Mouse (Mus musculus) myocyte (in vitro differentiated cells): ENCODE measurements around the gene Sec22a. TPM values are rescaled to one million over a fixed set of nuclear protein-coding genes. Genes with fewer than 3 reads are reported as not detected.

Source experiments
- H3K27me3 ChIP-seq: one replicate; pipeline ENCODE4 v1.6.1; 2011; ENCODE audit not compliant: control insufficient read depth, insufficient read depth, insufficient read length
- H3K36me3 ChIP-seq: one replicate; pipeline ENCODE4 v1.6.1; 2011; ENCODE audit not compliant: control insufficient read depth, insufficient read depth
- H3K4me2 ChIP-seq: one replicate; pipeline ENCODE4 v1.6.1; 2011; ENCODE audit warnings: low read depth, control low read depth
- H3K4me3 ChIP-seq: one replicate; pipeline ENCODE4 v1.5.1; 2011; ENCODE audit warnings: mild to moderate bottlenecking, control low read depth, moderate library complexity
- H3K79me2 ChIP-seq: one replicate; pipeline ENCODE4 v1.6.1; 2011; ENCODE audit not compliant: control insufficient read depth, insufficient read depth
- H3ac ChIP-seq: one replicate; pipeline ENCODE4 v1.6.1; 2011; ENCODE audit not compliant: control insufficient read depth, insufficient read length
- CEBPB ChIP-seq: IDR thresholded peaks from 2 replicates; pipeline ENCODE4 v1.6.1; 2011; ENCODE audit warnings: mild to moderate bottlenecking, moderate library complexity; ENCODE audit not compliant: poor library complexity, insufficient read depth, severe bottlenecking
- E2F4 ChIP-seq: IDR thresholded peaks from one replicate; pipeline ENCODE4 v1.6.1; 2011; ENCODE audit warnings: mild to moderate bottlenecking, control low read depth, moderate library complexity; ENCODE audit not compliant: insufficient read depth
- MAX ChIP-seq: IDR thresholded peaks from one replicate; pipeline ENCODE4 v1.6.1; 2011; ENCODE audit warnings: low read depth, mild to moderate bottlenecking, control low read depth
- MYOD1 ChIP-seq, 3 experiments: IDR thresholded peaks; one replicate each; pipeline ENCODE4 v1.6.1; 2011; ENCODE audit warnings: control low read depth in 2 of 3, low read depth in 2 of 3, mild to moderate bottlenecking in 2 of 3, moderate library complexity in 1 of 3; ENCODE audit not compliant: insufficient read length in 2 of 3, control insufficient read depth in 1 of 3
- MYOG ChIP-seq, 3 experiments: IDR thresholded peaks; one replicate each; pipeline ENCODE4 v1.6.1; 2011; ENCODE audit warnings: control low read depth in 2 of 3, low read depth in 2 of 3, mild to moderate bottlenecking in 2 of 3; ENCODE audit not compliant: insufficient read length in 2 of 3, control insufficient read depth in 1 of 3, insufficient read depth in 1 of 3
- POLR2A ChIP-seq: IDR thresholded peaks from one replicate; pipeline ENCODE4 v1.6.1; 2011; ENCODE audit warnings: low read depth, mild to moderate bottlenecking, control low read depth, moderate library complexity; ENCODE audit not compliant: insufficient read length
- POLR2AphosphoS2 ChIP-seq: IDR thresholded peaks from one replicate; pipeline ENCODE4 v1.6.1; 2011; ENCODE audit warnings: low read depth, control low read depth; ENCODE audit not compliant: insufficient read length
- REST ChIP-seq: IDR thresholded peaks from one replicate; pipeline ENCODE4 v1.6.1; 2011; ENCODE audit warnings: mild to moderate bottlenecking, control low read depth, moderate library complexity; ENCODE audit not compliant: insufficient read depth, insufficient read length
- SRF ChIP-seq: IDR thresholded peaks from one replicate; pipeline ENCODE4 v1.6.1; 2011; ENCODE audit warnings: low read depth; ENCODE audit not compliant: control insufficient read depth, insufficient read length
- TCF12 ChIP-seq: IDR thresholded peaks from one replicate; pipeline ENCODE4 v1.6.1; 2011; ENCODE audit warnings: mild to moderate bottlenecking, control low read depth; ENCODE audit not compliant: poor library complexity, insufficient read depth, severe bottlenecking
- TCF3 ChIP-seq: IDR thresholded peaks from one replicate; pipeline ENCODE4 v1.6.1; 2011; ENCODE audit warnings: low read depth, control low read depth; ENCODE audit not compliant: insufficient read length
- USF1 ChIP-seq: IDR thresholded peaks from one replicate; pipeline ENCODE4 v1.6.1; 2011; ENCODE audit warnings: low read depth, mild to moderate bottlenecking, control low read depth, moderate library complexity
- polyA plus RNA-seq: library from polyadenylated mRNA; unstranded; fragments of >200 nt; fragmentation: generic; extraction: Trizol; gene quantifications from one replicate; pipeline ENCODE4 v1.2.1, GENCODE M21; 2012; ENCODE audit warnings: missing spikeins

Sec22a gene
- polyA plus RNA-seq, 1 experiment: 7.7 TPM

DNA sequence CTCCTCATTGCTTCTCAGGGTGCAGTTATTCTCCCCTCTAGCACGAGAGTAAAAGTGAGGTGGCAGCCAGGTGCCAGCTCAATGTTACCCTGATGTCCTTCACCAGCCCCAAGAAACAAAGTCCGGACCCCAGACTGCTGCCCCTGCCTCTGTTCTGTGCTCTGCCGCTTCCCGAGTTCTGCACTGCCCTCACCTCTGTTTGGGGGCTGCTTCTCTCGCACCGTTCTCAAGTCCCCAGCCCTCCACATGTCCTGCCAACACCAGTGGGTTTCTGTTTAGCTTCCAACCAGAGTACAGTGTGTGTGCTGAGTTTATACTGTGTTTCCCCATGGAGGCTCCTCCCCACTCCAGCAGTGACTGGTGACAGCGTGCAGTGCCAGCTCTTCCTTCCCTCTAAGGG is 58.5 kb downstream of the Sec22a start:
- H3K36me3 ChIP-seq: no peaks in the 10 kb centered on the region

DNA sequence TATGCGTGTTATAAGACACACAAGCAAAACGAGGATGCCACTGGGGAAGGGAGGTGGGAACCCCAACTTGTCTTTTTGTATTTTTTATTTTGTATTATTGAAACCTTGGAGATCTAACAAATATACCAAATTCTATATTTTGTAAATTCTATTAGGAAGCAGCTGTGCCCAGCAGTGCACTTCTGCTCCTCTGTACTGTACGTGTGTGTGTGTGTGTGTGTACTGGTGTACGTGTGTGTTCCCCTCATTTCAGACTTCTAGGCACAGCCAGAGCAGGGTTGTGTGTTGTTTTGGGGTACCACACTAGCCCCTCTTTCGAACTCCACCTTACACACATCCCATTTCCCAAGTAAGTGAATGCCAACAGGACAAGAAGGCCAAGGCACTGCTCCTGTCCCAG is 59.3 kb downstream of the Sec22a start:
- Histone ChIP-seq H3K36me3 (no peaks in the 10 kb centered on the region), H3K4me3 (no peak overlapping the region), H3K27me3 (no peaks in the 10 kb centered on the region), H3K4me2 (no peak overlapping the region), H3K79me2 (no peaks in the 10 kb centered on the region), H3ac (no peak overlapping the region)
- TF ChIP-seq SRF: no peak
- no peak for TF ChIP-seq E2F4
- TF ChIP-seq MYOG (IDR thresholded peaks at IDR 0.05; ENCODE audit: control insufficient read depth in 1 of 3, insufficient read depth in 1 of 3, insufficient read length in 2 of 3, low read depth in 2 of 3): no peak
- no peak for TF ChIP-seq MYOD1 (IDR thresholded peaks at IDR 0.05; ENCODE audit: control insufficient read depth in 1 of 3, insufficient read length in 2 of 3, low read depth in 2 of 3)
- no peak for TF ChIP-seq TCF3
- no peak for TF ChIP-seq CEBPB
- no peak for TF ChIP-seq POLR2AphosphoS2

More for the DNA sequence above, 58.5 kb downstream of the Sec22a start:
- Histone ChIP-seq H3K4me2 (no peak overlapping the region), H3K27me3 (no peaks in the 10 kb centered on the region), H3K79me2 (no peaks in the 10 kb centered on the region), H3K4me3 (no peak overlapping the region), H3ac (no peak overlapping the region)
- TF ChIP-seq TCF12: no peak
- TF ChIP-seq SRF: no peak
- no peak for TF ChIP-seq TCF3
- TF ChIP-seq POLR2A: no peak
- no peak for TF ChIP-seq E2F4
- no peak for TF ChIP-seq MAX
- TF ChIP-seq CEBPB: no peak
- TF ChIP-seq REST: no peak
- no peak for TF ChIP-seq USF1
- no peak for TF ChIP-seq MYOD1 (IDR thresholded peaks at IDR 0.05; ENCODE audit: control insufficient read depth in 1 of 3, insufficient read length in 2 of 3, low read depth in 2 of 3)
- no peak for TF ChIP-seq POLR2AphosphoS2
- no peak for TF ChIP-seq MYOG (IDR thresholded peaks at IDR 0.05; ENCODE audit: control insufficient read depth in 1 of 3, insufficient read depth in 1 of 3, insufficient read length in 2 of 3, low read depth in 2 of 3)

DNA sequence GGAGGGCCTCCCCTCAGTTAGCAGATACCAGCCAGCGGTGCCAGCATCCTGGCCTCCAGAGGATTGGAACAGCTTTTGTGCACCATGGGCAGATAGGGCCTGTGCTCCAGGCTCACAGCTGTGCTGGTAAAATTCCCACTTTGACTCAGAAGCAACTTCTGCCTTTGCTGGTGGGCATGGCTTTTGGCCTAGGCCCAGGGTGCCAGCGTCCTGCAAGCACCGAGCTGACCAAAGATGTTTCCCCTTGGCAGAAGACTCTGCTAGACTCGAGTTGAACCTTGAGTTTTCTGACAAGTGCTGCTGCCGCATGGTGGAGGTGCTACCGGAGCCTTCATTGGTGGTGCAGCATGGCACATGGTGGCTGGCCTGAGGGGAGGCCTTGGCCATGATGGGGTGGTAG is 60.0 kb downstream of the Sec22a start:
- Histone ChIP-seq H3K79me2 (no peaks in the 10 kb centered on the region), H3K36me3 (no peaks in the 10 kb centered on the region), H3K27me3 (no peaks in the 10 kb centered on the region), H3K4me3 (no peak overlapping the region), H3K4me2 (no peak overlapping the region), H3ac (no peak overlapping the region)
- TF ChIP-seq REST: no peak

DNA sequence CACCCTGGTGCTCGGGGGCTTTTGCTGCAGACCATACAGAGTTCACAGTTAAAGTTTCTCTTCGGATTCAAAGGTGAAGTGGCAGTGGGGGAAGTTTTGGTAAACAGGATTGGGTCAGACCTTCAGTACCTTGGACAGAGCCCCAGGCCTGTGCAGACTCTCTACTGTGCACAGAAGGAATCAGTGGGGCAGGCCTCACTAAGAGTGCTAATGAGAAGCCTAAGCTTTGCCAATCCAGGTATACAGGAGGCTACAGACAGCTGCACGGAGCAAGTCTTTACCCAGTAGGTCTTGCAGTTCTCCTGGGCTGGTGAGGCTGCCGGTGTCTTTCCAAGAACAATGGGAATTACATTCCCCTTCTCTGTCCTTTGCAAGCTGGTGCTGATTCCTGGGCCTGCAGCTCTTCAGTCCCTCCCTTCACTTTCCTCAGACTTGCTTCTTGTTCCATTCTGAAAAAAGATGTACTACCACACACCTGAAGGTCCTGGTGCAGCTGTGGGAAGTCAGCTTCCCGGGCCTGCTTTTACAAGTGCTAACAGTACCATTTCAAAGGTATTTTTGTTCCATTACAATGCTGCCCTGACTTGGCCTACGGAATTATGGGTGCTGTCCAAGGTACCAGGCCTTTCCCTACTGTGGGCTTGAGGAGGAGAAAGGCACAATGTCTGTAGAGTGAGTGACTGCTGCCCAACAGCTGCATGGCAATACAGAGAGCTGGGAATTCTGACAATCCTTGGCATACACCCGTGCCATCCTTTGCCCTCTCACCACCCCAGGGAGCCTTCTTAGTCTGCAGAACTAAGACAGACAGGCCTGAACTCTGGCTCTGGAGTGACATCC is 61.1 kb downstream of the Sec22a start:
- TF ChIP-seq POLR2A (no peak), REST (peak; percentile 84), MYOG (IDR thresholded peaks at IDR 0.05; ENCODE audit: control insufficient read depth in 1 of 3, insufficient read depth in 1 of 3, insufficient read length in 2 of 3, low read depth in 2 of 3) (no peak), USF1 (no peak), SRF (no peak), TCF3 (no peak)
- Histone ChIP-seq H3K79me2 (no peaks in the 10 kb centered on the region), H3ac (no peak overlapping the region), H3K4me3 (no peak overlapping the region), H3K36me3 (no peaks in the 10 kb centered on the region), H3K4me2 (no peak overlapping the region), H3K27me3 (no peaks in the 10 kb centered on the region)

DNA sequence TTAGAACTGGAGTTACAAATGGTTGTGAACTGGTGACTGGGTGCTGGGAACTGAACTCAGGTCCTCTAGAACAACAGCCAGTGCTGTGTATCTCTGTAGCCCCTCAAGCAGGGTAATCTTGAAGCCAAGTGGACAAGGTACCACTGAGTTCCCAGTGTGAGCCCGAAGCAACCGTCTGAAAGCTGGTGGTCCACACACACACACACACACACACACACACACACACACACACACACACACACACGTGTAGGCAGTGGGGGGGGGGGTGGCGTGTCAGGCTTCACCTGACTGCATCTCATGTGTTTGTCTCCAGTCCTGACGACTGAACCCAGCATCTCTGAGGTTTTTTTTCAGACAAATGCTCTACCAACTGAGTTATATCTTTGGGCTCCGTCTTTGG is 63.6 kb downstream of the Sec22a start:
- peaks cover 5% of the 10 kb centered on the region for H3K27me3 ChIP-seq
- TF ChIP-seq REST (no peak), MYOD1 (IDR thresholded peaks at IDR 0.05; ENCODE audit: control insufficient read depth in 1 of 3, insufficient read length in 2 of 3, low read depth in 2 of 3) (no peak), POLR2A (no peak), POLR2AphosphoS2 (no peak), CEBPB (no peak), SRF (no peak), E2F4 (no peak), TCF12 (no peak), USF1 (no peak), MYOG (IDR thresholded peaks at IDR 0.05; ENCODE audit: control insufficient read depth in 1 of 3, insufficient read depth in 1 of 3, insufficient read length in 2 of 3, low read depth in 2 of 3) (no peak), MAX (no peak), TCF3 (no peak)
- no peak overlapping the region for H3K4me3 ChIP-seq
- H3K36me3 ChIP-seq: no peaks in the 10 kb centered on the region
- H3K4me2 ChIP-seq: no peak overlapping the region
- H3K79me2 ChIP-seq: no peaks in the 10 kb centered on the region
- H3ac ChIP-seq: no peak overlapping the region
